Mouse (Mus musculus): ENCODE data around the gene Kcnb1. TPM values are rescaled to one million over a fixed set of nuclear protein-coding genes. Genes with fewer than 3 reads are reported as not detected.

The Kcnb1 gene
- polyA plus RNA-seq, 1 experiment from 2014 or later = 1.1 TPM

DNA sequence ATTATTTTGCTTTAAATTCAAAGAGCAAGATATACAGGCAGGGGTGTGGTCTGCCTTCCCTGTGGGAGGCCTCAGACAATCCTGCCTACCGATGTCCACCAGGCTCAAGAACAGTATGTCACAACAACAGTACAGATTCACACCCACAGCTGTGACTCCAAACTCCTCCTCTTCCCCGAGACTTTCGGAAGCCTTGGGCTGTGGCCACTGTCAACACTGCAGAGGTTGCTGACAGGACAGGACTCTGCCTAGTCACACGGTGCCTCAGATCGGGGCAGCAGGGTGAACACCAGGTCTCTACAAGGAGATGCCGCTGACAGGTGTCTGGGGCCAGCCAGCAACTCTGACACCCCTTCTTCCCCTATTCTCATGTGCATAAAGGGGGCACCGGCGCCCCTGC is 42.2 kb downstream of the Kcnb1 start:
- Histone ChIP-seq H3K4me1 (ENCODE audit: control insufficient read depth, insufficient read depth, low read length) (no peaks in the 10 kb centered on the region), H3K27ac (ENCODE audit: low read depth, low read length) (no peak overlapping the region), H3K4me2 (ENCODE audit: low read depth) (no peak overlapping the region), H3K36me3 (ENCODE audit: control insufficient read depth, insufficient read depth, low read length) (no peaks in the 10 kb centered on the region), H3K27me3 (ENCODE audit: control insufficient read depth, insufficient read depth, low read length) (no peaks in the 10 kb centered on the region), H3K9ac (ENCODE audit: low read length) (no peak overlapping the region), H3K4me3 (ENCODE audit: low read depth, low read length) (no peak overlapping the region), H3K9me3 (ENCODE audit: control insufficient read depth, low read length) (no peaks in the 10 kb centered on the region; the same call in 1 of the 2 replicates)
- 83% methylated on average over 8 of the region's 8 CpGs for WGBS
- DNase-seq (ENCODE audit: low spot score) (no peak), ATAC-seq (ENCODE audit: insufficient read depth, low FRiP score, low TSS enrichment) (no peak)

- H3K4me1 ChIP-seq (ENCODE audit: control insufficient read depth, insufficient read depth, low read length) = no peaks in the 10 kb centered on the region
Observed at GRCm38 (mm10) chr2:167145904-167146303, 44.1 kb downstream of the Kcnb1 start.

GRCm38 (mm10) chr2:167144439-167145307 is 45.3 kb downstream of the Kcnb1 start:
- DNase-seq (ENCODE audit: low spot score) (no peak), ATAC-seq (ENCODE audit: insufficient read depth, low FRiP score, low TSS enrichment) (no peak)
- Histone ChIP-seq H3K9ac (ENCODE audit: low read length) (no peak overlapping the region), H3K9me3 (ENCODE audit: control insufficient read depth, low read length) (no peaks in the 10 kb centered on the region), H3K4me1 (ENCODE audit: control insufficient read depth, insufficient read depth, low read length) (no peaks in the 10 kb centered on the region), H3K36me3 (ENCODE audit: control insufficient read depth, insufficient read depth, low read length) (no peaks in the 10 kb centered on the region), H3K4me2 (ENCODE audit: low read depth) (no peak overlapping the region), H3K27ac (ENCODE audit: low read depth, low read length) (no peak overlapping the region), H3K4me3 (ENCODE audit: low read depth, low read length) (no peak overlapping the region), H3K27me3 (ENCODE audit: control insufficient read depth, insufficient read depth, low read length) (no peaks in the 10 kb centered on the region)
- 5% methylated on average over 14 of the region's 14 CpGs for WGBS

More at GRCm38 (mm10) chr2:167145904-167146303, 44.1 kb downstream of the Kcnb1 start:
- Histone ChIP-seq H3K27ac (ENCODE audit: low read depth, low read length) (no peak overlapping the region), H3K36me3 (ENCODE audit: control insufficient read depth, insufficient read depth, low read length) (no peaks in the 10 kb centered on the region), H3K9ac (ENCODE audit: low read length) (no peak overlapping the region), H3K4me2 (ENCODE audit: low read depth) (no peak overlapping the region), H3K9me3 (ENCODE audit: control insufficient read depth, low read length) (no peaks in the 10 kb centered on the region), H3K27me3 (ENCODE audit: control insufficient read depth, insufficient read depth, low read length) (no peaks in the 10 kb centered on the region), H3K4me3 (ENCODE audit: low read depth, low read length) (no peak overlapping the region)
- 75% methylated on average over 5 of the region's 5 CpGs for WGBS
- no peak for DNase-seq (ENCODE audit: low spot score)
- ATAC-seq (ENCODE audit: insufficient read depth, low FRiP score, low TSS enrichment) = no peak

DNA sequence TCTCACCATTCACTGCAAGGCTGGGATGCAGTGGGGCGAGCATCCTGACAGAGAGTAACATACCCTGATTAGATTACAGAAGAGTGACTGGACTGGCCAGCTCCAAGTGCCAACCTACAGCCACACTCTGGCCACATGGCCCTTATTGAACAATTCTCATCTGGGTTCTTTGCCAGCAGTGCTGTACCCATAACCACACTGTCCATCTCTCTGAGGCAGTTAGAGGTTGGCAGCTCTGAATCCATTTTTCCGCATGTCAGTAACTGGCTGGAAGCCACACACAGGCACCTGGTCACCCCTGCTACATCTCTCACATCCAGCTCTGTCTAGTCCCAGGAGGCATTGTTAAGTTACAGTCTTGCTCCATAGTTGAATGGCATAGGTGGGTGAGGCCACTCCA is 46.0 kb downstream of the Kcnb1 start:
- Histone ChIP-seq H3K4me1 (ENCODE audit: control insufficient read depth, insufficient read depth, low read length) (no peaks in the 10 kb centered on the region), H3K9me3 (ENCODE audit: control insufficient read depth, low read length) (no peaks in the 10 kb centered on the region), H3K27me3 (ENCODE audit: control insufficient read depth, insufficient read depth, low read length) (no peaks in the 10 kb centered on the region), H3K36me3 (ENCODE audit: control insufficient read depth, insufficient read depth, low read length) (no peaks in the 10 kb centered on the region), H3K4me3 (ENCODE audit: low read depth, low read length) (no peak overlapping the region), H3K9ac (ENCODE audit: low read length) (no peak overlapping the region), H3K27ac (ENCODE audit: low read depth, low read length) (no peak overlapping the region), H3K4me2 (ENCODE audit: low read depth) (no peak overlapping the region)
- WGBS = 73% methylated on average over 2 of the region's 2 CpGs
- DNase-seq (ENCODE audit: low spot score) (no peak), ATAC-seq (ENCODE audit: insufficient read depth, low FRiP score, low TSS enrichment) (no peak)

DNA sequence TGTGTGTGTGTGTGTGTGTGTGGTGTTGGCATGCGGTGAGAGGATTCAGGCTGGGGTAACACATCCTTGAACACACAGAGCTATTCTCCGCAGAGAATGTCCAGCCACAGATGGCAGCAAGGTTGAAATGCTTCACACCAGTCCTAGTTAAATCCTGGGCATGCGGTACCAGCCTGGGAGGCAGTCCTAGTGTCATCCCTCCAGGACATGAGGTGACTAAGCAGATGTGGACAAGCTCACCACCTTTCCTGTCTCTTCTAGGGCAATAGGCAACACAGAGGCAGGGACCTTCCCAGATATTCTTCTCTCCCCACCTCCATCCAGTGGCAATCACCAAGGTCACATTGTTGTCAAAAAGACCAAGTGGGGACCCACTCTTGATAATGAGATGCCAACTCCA is 47.7 kb downstream of the Kcnb1 start:
- H3K4me2 ChIP-seq (ENCODE audit: low read depth) = no peak overlapping the region
- H3K9ac ChIP-seq (ENCODE audit: low read length) = no peak overlapping the region
- ATAC-seq (ENCODE audit: insufficient read depth, low FRiP score, low TSS enrichment) = no peak
- no peaks in the 10 kb centered on the region for H3K27me3 ChIP-seq (ENCODE audit: control insufficient read depth, insufficient read depth, low read length)
- no peak overlapping the region for H3K27ac ChIP-seq (ENCODE audit: low read depth, low read length)
- H3K9me3 ChIP-seq (ENCODE audit: control insufficient read depth, low read length) = no peaks in the 10 kb centered on the region
- no peaks in the 10 kb centered on the region for H3K36me3 ChIP-seq (ENCODE audit: control insufficient read depth, insufficient read depth, low read length)
- DNase-seq (ENCODE audit: low spot score) = no peak
- 96% methylated on average over 3 of the region's 3 CpGs for WGBS
- H3K4me3 ChIP-seq (ENCODE audit: low read depth, low read length) = no peak overlapping the region
- no peaks in the 10 kb centered on the region for H3K4me1 ChIP-seq (ENCODE audit: control insufficient read depth, insufficient read depth, low read length)

GRCm38 (mm10) chr2:167141810-167142209 is 48.1 kb downstream of the Kcnb1 start:
- Histone ChIP-seq H3K27ac (ENCODE audit: low read depth, low read length) (no peak overlapping the region), H3K36me3 (ENCODE audit: control insufficient read depth, insufficient read depth, low read length) (no peaks in the 10 kb centered on the region), H3K27me3 (ENCODE audit: control insufficient read depth, insufficient read depth, low read length) (no peaks in the 10 kb centered on the region), H3K4me2 (ENCODE audit: low read depth) (no peak overlapping the region), H3K9ac (ENCODE audit: low read length) (no peak overlapping the region), H3K9me3 (ENCODE audit: control insufficient read depth, low read length) (no peaks in the 10 kb centered on the region), H3K4me1 (ENCODE audit: control insufficient read depth, insufficient read depth, low read length) (no peaks in the 10 kb centered on the region), H3K4me3 (ENCODE audit: low read depth, low read length) (no peak overlapping the region)
- DNase-seq (ENCODE audit: low spot score) (no peak), ATAC-seq (ENCODE audit: insufficient read depth, low FRiP score, low TSS enrichment) (no peak)
- 85% methylated on average over 4 of the region's 4 CpGs for WGBS

- no peak overlapping the region for H3K27ac ChIP-seq (ENCODE audit: low read depth, low read length)
- H3K4me1 ChIP-seq (ENCODE audit: control insufficient read depth, insufficient read depth, low read length) = no peaks in the 10 kb centered on the region
- ATAC-seq (ENCODE audit: insufficient read depth, low FRiP score, low TSS enrichment) = no peak
- WGBS = 71% methylated on average over 13 of the region's 13 CpGs
- no peak overlapping the region for H3K4me3 ChIP-seq (ENCODE audit: low read depth, low read length)
- no peak for DNase-seq (ENCODE audit: low spot score)
- no peak overlapping the region for H3K4me2 ChIP-seq (ENCODE audit: low read depth)
- H3K36me3 ChIP-seq (ENCODE audit: control insufficient read depth, insufficient read depth, low read length) = no peaks in the 10 kb centered on the region
- no peaks in the 10 kb centered on the region for H3K9me3 ChIP-seq (ENCODE audit: control insufficient read depth, low read length)
- no peaks in the 10 kb centered on the region for H3K27me3 ChIP-seq (ENCODE audit: control insufficient read depth, insufficient read depth, low read length)
- no peak overlapping the region for H3K9ac ChIP-seq (ENCODE audit: low read length)
Observed at GRCm38 (mm10) chr2:167139801-167140269, 50.1 kb downstream of the Kcnb1 start.

GRCm38 (mm10) chr2:167138611-167139010 is 51.3 kb downstream of the Kcnb1 start:
- Histone ChIP-seq H3K27ac (ENCODE audit: low read depth, low read length) (no peak overlapping the region), H3K4me3 (ENCODE audit: low read depth, low read length) (no peak overlapping the region), H3K9ac (ENCODE audit: low read length) (no peak overlapping the region), H3K27me3 (ENCODE audit: control insufficient read depth, insufficient read depth, low read length) (no peaks in the 10 kb centered on the region), H3K36me3 (ENCODE audit: control insufficient read depth, insufficient read depth, low read length) (no peaks in the 10 kb centered on the region), H3K9me3 (ENCODE audit: control insufficient read depth, low read length) (no peaks in the 10 kb centered on the region), H3K4me1 (ENCODE audit: control insufficient read depth, insufficient read depth, low read length) (no peaks in the 10 kb centered on the region), H3K4me2 (ENCODE audit: low read depth) (no peak overlapping the region)
- 54% methylated on average over 6 of the region's 6 CpGs for WGBS
- DNase-seq (ENCODE audit: low spot score) (no peak), ATAC-seq (ENCODE audit: insufficient read depth, low FRiP score, low TSS enrichment) (no peak)

DNA sequence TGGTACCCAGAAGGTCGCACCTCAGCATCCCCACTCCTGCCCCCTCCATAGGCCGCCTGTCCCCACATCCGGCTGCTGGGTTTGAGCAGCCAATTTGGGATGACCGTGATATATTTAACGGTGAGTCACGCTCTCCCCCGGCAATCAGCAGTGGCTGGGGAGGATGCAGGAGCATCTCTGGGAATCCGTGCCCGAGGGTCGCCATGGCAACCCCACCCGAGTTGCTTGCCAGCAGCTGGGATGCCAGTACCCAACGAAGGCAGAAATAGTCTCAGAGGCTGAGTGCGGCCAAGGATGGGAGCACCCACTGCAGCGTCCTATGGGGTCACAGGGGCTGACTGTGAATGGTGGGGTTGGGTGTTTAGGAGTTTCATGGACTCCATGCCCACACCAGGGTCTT is 53.0 kb downstream of the Kcnb1 start:
- ATAC-seq (ENCODE audit: insufficient read depth, low FRiP score, low TSS enrichment) = no peak
- H3K4me2 ChIP-seq (ENCODE audit: low read depth) = no peak overlapping the region

More for the DNA sequence above, 53.0 kb downstream of the Kcnb1 start:
- H3K36me3 ChIP-seq (ENCODE audit: control insufficient read depth, insufficient read depth, low read length) = no peaks in the 10 kb centered on the region
- no peak overlapping the region for H3K27ac ChIP-seq (ENCODE audit: low read depth, low read length)
- no peak for DNase-seq (ENCODE audit: low spot score)
- H3K27me3 ChIP-seq (ENCODE audit: control insufficient read depth, insufficient read depth, low read length) = no peaks in the 10 kb centered on the region
- H3K9me3 ChIP-seq (ENCODE audit: control insufficient read depth, low read length) = no peaks in the 10 kb centered on the region
- H3K4me3 ChIP-seq (ENCODE audit: low read depth, low read length) = no peak overlapping the region
- 60% methylated on average over 14 of the region's 14 CpGs for WGBS
- no peaks in the 10 kb centered on the region for H3K4me1 ChIP-seq (ENCODE audit: control insufficient read depth, insufficient read depth, low read length)
- no peak overlapping the region for H3K9ac ChIP-seq (ENCODE audit: low read length)
